Mouse (Mus musculus) adrenal gland, adult 18-20 months (tissue): Measurements from ENCODE around the gene Cc2d1a. TPM values are rescaled to one million over a fixed set of nuclear protein-coding genes. Genes with fewer than 3 reads are reported as not detected.

Experiments used
- DNase-seq, 2 experiments: peaks; one replicate each; pipeline ENCODE4 v3.0.0; 2021 to 2022; ENCODE audit warnings: low spot score in 2 of 2
- long read RNA-seq, 2 experiments: library from polyadenylated mRNA; stranded (forward); transcript quantifications; one replicate each; pipeline ENCODE4 v2.0.0; 2021
- total RNA-seq, 2 experiments: library from RNA; stranded (reverse); gene quantifications; 1 replicate in 1 of 2; 2 replicates in 1 of 2; pipeline ENCODE4 v1.2.3; 2021

Cc2d1a gene
- 10 to 100 TPM; 26.5 to 30.5 TPM for total RNA-seq
- long read RNA-seq, experiment 1, transcript Cc2d1a-201 (29 exons, 3,471 nt), result major isoform, 12 of 27 reads
- long read RNA-seq, experiment 1, partial matches to known transcripts, result 2 of 27 reads
- long read RNA-seq, experiment 1, other reads (novel, unspliced or antisense), result 13 of 27 reads
- long read RNA-seq, experiment 2, transcript Cc2d1a-201 (29 exons, 3,471 nt), result major isoform, 13 of 44 reads
- long read RNA-seq, experiment 2, partial matches to known transcripts, result 23 of 44 reads
- long read RNA-seq, experiment 2, other reads (novel, unspliced or antisense), result 8 of 44 reads

GRCm38 (mm10) chr8:84147769-84148530, at the start of gene Cc2d1a, which contains the start of gene 4930432K21Rik:
Gene Cc2d1a (minus strand): TSS chr8:84147936.
Gene 4930432K21Rik (plus strand): TSS chr8:84148025.
- DNase-seq, result peak; percentile 87 to 88

DNA sequence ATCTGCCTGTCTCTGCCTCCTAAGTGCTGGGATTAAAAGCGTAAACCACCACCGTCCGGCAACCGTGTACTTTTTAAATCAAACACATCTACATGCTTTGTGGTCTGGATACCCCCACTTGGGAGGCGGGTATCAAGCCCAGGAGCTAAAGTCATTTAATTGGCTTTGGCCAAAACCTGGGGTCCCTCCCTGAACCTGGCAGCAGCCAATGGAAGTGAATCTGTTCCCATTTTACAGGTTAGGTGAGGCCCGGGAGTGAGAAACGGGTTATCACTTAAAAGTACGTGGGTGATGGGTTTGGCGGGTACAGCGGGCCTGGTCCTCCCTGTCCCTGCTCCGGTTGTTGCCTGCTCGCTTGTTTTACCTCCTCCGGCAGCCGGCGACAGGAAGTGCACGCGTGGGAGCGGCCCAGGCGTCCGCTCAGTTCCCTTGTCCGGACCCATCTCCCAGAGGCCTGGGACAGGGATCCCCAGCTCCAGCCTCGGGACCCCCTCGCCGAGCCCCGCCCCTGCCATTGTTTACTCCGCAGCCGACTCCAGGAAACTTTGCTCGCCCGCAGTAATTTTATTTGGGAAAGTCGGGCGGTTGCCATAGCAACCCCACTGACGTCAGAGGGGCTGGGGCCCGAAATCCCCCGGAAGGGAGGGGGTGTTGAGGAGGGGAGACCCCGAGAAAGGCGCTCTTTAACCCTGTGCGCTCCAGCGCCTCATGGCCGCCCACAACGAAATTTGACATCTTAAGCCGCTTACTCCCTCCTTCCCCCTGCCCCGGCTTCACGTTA, 49.6 kb upstream of the Cc2d1a start:
- DNase-seq, result peak; percentile 81 to 82

DNA sequence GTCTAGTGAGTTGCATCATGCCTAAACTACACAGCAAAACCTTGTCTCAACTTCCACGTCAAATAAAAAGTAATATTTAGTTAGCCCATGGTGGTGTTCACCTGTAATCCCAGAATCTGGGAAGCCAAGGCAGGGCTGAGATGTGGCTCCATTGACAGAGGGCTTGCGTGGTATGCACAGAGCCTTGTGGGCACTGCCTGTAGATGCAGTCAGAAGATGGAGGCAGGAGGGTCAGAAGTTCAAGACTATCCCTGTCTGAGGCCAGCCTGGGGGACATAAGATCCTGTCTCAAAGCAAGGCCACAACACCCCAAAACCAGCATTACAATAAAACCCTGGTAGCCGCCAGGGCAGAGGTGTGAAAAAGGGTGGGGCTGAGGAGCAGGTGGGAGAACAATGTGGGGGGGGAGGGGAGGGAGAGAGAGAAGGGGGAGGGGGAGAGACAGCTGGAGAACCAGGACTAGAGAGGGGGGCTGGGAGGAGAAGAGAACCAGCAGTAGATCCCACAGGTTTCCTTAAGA, 46.5 kb upstream of the Cc2d1a start:
- no peak for DNase-seq

DNA sequence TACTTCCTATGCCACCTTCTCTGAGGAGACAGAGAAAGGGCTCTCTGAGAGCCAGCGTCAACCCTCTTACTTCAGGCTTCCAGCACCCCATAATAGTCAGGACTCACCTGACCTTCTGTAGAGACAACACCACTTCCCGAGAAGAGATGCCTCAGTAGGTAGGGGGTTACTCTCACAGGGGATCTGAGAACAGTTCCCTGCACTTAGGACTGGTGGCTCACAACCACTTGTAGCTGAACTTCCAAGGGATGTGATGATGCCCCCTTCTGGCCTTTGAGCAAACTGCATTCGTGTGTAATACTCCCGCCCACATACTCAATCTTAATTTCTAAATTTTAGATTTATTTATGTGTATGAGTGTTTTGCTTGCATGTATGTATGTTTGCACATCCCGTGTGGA, 45.8 kb upstream of the Cc2d1a start:
- no peak for DNase-seq

DNA sequence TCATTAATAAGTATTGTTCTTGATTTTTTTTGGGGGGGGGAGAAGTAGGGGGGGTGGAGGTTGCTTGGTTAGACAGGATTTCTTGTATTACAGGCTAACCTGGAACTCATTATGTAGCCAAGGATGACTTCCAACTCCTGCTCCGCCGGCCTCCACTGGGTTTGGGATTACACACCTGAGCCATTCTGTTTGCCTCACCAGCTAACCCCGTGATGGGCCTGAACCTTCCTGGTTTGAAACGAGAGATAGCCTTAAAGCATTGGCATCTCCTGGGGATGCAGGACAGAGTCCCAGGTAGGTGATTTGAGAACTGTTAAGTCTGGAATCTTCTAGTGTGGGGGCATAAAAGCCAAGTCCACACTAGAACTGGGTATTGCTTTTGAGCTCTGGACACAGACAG, 45.4 kb upstream of the Cc2d1a start:
- no peak for DNase-seq

DNA sequence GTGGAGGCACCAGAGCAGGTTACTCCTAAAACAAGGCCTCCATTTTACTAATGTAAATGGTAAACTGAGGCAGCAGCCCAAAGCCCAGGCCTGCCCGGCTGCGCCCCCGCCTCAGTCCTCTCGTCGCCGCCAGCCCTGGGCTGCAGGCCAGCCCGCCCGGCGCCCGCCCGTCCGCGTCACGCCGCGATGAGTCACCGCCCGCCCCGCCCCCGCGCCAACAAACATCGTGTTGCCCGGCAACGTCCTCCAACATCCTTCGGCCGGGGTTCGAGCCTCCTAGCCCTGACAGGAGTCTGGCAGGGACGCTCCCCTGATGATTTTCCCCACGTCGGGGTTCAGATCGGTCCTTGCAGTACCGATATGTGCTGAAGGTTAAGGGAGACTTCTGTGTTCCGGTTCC, 44.8 kb upstream of the Cc2d1a start:
- DNase-seq, result peak; percentile 91 to 92

DNA sequence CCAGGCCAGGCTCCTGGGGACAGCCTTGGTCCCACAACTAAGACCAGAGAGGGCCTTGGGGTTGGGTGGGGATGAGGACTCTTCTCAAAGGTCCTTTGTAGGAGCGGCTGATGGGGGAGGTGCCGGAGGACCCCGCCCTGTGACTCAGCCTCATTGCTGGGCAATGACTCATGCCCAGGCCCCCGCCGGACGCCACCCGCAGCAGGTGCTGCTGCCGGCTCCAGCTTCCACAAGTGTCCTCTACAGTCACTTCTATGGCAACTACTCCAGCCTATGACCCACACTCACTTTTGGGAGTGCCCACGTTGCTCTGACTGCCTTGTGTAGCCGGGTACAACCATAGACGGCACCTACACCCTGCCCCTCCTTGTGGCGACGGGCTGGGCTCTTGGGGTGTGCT, 44.3 kb upstream of the Cc2d1a start:
- DNase-seq, result peak; percentile 72 to 77

DNA sequence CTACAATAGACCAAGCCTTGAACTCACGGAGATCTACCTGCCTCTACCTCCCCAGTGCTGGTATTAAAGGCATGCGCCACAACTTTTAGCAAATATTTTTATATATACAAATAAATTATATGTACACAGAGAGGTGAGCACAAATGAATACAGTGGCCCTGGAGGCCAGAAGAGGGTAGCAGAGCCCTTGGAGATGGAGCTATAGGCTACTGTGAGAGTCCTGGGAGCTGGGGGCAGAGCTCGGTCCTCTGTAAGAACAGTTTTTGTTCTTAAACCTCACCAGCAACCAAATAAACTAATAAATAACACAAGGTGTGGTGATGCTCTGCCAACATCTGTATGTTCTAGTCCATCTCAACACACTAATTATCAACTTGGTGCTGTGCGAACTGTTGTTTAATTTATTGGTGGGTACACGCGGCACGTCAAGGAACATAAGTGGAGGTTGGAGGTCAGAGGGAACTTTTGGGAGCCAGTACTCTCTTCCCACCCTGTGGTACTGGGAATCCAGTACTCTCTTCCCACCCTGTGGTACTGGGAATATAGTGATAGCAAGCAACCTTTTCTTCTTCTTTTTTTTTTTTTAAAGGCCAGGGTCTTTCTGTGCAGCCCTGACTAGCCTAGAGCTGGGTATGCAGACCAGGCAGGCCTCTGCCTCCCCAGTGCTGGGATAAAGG, 42.6 kb upstream of the Cc2d1a start:
- DNase-seq, result no peak

DNA sequence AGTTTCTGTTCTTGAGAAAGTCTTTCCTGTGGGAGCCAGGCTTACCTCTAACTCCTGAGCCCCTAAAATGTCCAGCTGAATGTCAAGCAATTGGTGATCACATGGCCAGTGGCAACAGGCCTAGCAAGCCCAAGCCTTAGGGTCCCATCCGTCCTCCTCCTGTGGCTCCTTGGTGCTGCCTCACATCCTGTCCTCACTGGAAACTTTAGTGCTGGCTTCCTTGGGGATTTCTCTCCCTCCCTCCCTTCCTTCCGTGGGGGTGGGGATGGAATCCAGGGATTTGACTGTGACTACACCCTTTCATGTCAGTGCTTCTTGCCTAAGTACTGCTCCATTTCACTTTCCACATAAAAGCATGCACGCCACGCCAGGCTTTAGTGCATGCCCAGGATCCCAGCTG, 41.9 kb upstream of the Cc2d1a start:
- no peak for DNase-seq

- DNase-seq, result no peak
Measured at GRCm38 (mm10) chr8:84188671-84189070, 40.9 kb upstream of the Cc2d1a start.

DNA sequence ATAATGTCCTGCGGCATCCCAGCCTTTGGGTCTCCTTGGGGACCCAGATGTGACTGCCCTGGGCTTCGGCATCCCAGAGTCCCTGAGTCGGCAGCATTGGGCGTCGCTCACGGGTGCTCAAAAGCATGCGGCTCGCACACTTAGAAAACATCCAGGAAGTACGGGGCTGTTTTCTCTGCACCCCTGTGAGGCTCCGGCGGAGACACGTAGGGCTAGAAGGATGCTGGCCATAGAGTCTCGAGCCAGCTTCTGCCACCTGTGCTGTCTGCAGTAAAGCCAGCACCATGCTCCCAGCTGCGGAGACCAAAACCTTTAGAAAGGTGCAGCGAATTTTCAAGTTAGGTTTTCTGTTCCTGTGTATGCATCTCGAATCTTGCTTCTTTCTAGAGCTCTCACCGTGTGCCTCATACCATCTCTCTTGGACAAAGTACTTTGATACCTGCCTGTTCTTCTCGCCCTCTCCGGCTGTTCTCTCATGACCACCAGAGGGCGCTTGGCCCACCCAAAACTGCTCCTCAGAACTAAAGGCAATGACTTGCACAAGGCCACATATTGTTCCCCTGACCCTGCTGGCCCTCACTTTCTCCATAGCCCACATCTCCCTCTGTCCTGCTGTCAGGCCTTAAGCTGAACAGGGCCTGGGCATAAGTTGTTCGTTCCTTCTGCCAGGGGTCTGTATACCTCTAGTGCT, 39.5 kb upstream of the Cc2d1a start:
- peak; percentile 58 to 70 for DNase-seq

DNA sequence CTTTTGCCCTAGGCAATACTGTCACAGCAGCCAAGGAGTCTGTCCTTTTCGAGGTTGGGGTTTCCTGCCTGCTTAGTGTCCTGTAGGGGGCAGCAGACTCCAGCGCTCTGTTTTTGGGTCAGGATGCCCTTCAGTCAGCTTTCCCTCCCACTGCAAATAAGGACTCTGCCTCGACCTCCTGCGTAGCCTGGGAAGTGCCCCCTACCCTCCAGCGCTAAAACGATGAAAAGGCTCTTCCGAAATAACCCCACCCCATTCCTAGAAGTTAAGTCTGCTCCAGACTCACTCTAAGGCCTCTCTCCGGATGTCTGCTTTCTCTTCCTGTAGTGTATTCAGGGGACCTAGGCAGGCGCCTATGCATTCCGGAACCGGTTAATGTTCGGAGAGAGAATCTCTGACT, 38.8 kb upstream of the Cc2d1a start:
- DNase-seq, result peak; percentile 70 to 72

- no peak for DNase-seq
Measured at GRCm38 (mm10) chr8:84185117-84185516, 37.4 kb upstream of the Cc2d1a start, which contains the start of gene Nanos3. Gene Nanos3 (minus strand): TSS chr8:84185217.

DNA sequence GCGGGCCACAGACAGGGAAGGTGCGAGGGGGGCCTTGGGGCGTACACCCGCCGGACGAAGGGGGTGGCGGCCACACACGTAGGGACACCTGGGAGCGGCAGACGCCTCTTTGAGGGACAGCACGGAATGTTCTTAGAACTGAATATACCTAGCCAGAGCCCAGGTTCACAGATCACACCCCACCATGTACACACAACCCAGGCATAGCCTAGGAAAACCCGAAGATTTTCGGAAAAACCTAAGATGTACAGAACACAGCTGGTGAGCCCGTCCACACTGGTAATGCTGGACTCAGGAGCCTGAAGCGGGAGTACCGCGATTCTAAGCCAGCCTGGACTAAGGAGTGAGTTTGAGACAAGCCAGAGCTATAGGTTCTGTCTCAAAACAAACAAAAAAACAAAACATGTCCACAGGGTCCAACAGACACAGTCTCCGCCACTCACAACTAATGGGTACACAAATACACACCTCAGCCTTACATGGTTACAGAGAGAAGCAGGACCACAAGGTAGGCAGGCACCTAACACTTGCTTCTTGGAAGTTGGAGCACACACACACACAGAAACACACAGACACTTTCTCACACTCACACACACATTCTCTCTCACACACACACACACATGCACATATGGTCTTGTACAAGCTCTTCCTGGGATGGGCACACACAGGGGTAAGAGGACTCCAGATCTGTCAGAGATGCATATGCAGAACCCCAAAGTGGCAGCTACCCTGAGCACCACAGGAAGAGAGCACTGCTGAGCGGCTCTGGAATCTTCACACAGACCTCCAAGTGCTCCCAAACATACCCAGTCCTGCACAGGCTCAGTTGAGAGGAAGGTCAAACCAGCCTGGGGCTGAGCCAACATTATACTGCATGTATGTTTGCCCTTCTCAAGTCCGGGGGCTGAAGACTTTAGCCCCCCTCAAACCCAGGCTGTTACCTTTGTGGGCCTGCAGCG, 36.6 kb upstream of the Cc2d1a start:
- peak in 1 of 2 experiments; percentile 32 for DNase-seq

- no peak for DNase-seq
Measured at GRCm38 (mm10) chr8:84183261-84184084, 35.7 kb upstream of the Cc2d1a start.

DNA sequence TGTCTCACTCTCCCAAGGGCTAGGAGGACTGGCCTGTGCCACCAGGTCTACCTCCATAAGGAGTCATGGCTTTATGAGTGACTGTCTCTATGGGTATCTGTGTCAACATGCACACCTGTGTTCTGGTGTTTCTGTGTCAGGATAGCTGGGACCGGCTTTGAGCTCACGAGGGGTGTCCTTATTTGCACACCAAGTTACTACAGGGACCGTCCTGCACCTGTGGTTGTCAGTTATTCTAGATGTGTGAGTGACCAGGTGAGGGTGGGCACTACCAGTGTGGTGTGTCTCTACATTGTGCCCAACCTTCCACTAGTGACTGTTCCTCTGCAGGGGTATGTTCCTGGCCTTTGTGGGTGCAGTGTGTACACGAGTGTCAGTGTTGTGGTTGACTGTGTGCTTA, 35.1 kb upstream of the Cc2d1a start:
- no peak for DNase-seq

- DNase-seq, result no peak
Measured at GRCm38 (mm10) chr8:84180530-84181190, 32.9 kb upstream of the Cc2d1a start.

DNA sequence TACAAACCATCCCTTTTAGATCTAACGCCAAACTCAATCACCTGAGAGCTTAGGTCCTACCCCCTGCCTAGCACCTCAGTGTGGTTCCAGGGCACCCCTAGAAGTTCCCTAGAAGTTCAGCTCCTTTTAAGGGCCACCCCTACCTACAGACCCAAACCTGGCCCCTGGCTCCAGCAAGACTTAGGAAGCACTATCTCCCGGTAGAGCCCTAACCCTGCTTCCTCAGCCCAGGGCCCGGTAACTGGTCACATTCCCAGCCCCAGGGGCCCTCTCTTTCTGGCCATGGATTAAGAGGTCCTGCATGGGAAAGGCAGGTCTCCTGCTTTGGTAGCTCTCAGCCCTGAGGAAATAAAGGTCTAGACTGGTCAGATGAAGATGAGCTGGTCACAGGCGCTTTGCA, 32.2 kb upstream of the Cc2d1a start:
- no peak for DNase-seq
